Comparison of ENCODE assay signal across 20 mouse cellular contexts in genomic region chr16:36475530-36475929, GRCm38 (mm10). TPM values are rescaled to one million over a fixed set of nuclear protein-coding genes. Genes with fewer than 3 reads are reported as not detected.
"Had no signal": no experiment of that assay in that cellular context is flagged by ENCODE, and none has a peak within 500 bp of the region (broad histone marks: within the 10 kb centered on the region; RNA-seq: fewer than 3 reads in every experiment).

No protein-coding gene starts in this region.

- H3K9me3 ChIP-seq: neural tube, embryonic 13.5 days; neural tube, embryonic 15.5 days; stomach, embryonic 15.5 days had no signal

- H3K27ac ChIP-seq: neural tube, embryonic 13.5 days; neural tube, embryonic 15.5 days; stomach, embryonic 15.5 days; stomach, postnatal 0 days had no signal

- H3K36me3 ChIP-seq: neural tube, embryonic 13.5 days; neural tube, embryonic 15.5 days; stomach, embryonic 15.5 days had no signal

- H3K4me2 ChIP-seq: neural tube, embryonic 13.5 days; neural tube, embryonic 15.5 days; stomach, embryonic 15.5 days had no signal

- DNase-seq: retina, postnatal 1 day; right cerebral cortex, adult 18-20 months; right cerebral cortex, postnatal 14 days; right cerebral cortex, postnatal 25 days; right cerebral cortex, postnatal 4 days; spleen, adult 18-20 months; thymus, adult 18-20 months; thymus, adult 2 months; thymus, postnatal 14 days; thymus, postnatal 25 days; thymus, postnatal 36 days; thymus, postnatal 4 days had no signal

- H3K4me3 ChIP-seq: neural tube, embryonic 13.5 days; neural tube, embryonic 15.5 days; stomach, embryonic 15.5 days had no signal

- H3K9ac ChIP-seq: neural tube, embryonic 13.5 days; neural tube, embryonic 15.5 days; stomach, embryonic 15.5 days had no signal

- H3K27me3 ChIP-seq: neural tube, embryonic 13.5 days; neural tube, embryonic 15.5 days; stomach, embryonic 15.5 days had no signal

- H3K4me1 ChIP-seq: neural tube, embryonic 13.5 days; neural tube, embryonic 15.5 days; stomach, embryonic 15.5 days had no signal

RNA-seq across cellular contexts. Expression of gene Stfa3, which starts 20.3 kb away (rescaled TPM):
- polyA plus RNA-seq: neural tube, embryonic 14.5 days; small intestine, adult 2 months; spleen, adult 2 months; testis, adult 2 months; thymus, adult 2 months had no signal
